Mouse (Mus musculus) heart, embryonic 14.5 days (tissue): Measurements from ENCODE around the gene Slc9a8. TPM values are rescaled to one million over a fixed set of nuclear protein-coding genes. Genes with fewer than 3 reads are reported as not detected.
A peak's percentile ranks its signal among the peaks of the same experiment; 100 is the strongest.

Experiments used
- ATAC-seq: fragments of 200-750 bp; cut with Nextera tagmentation; 2 replicates; pipeline ENCODE4 v1.8.0; 2017; ENCODE audit warnings: low read depth, moderate TSS enrichment; ENCODE audit not compliant: insufficient number of reproducible peaks, insufficient read depth, low FRiP score
- H3K27ac ChIP-seq, 2 experiments: fragments of 200-500 bp in 1 of 2; fragments of 300-500 bp in 1 of 2; sonication (generic) in 1 of 2; replicated peaks in 1 of 2; 2 replicates each; pipeline ENCODE4 v1.5.1; 2012 to 2014; ENCODE audit warnings: low read depth in 2 of 2, low read length in 2 of 2, control low read depth in 1 of 2, mild to moderate bottlenecking in 1 of 2, mixed read lengths in 1 of 2; ENCODE audit not compliant: control insufficient read depth in 1 of 2, insufficient read depth in 1 of 2
- H3K27me3 ChIP-seq: fragments of 300-500 bp; sonication (generic); 2 replicates; pipeline ENCODE4 v1.6.1; 2014; ENCODE audit warnings: mild to moderate bottlenecking, low read length, control low read depth; ENCODE audit not compliant: control insufficient read depth, insufficient read depth
- H3K36me3 ChIP-seq: fragments of 300-500 bp; sonication (generic); 2 replicates; pipeline ENCODE4 v1.6.1; 2014; ENCODE audit warnings: mild to moderate bottlenecking, control low read depth, low read length, mixed read lengths; ENCODE audit not compliant: control insufficient read depth, insufficient read depth
- H3K4me1 ChIP-seq, 2 experiments: fragments of 200-500 bp in 1 of 2; fragments of 300-500 bp in 1 of 2; sonication (generic) in 1 of 2; 2 replicates each; pipeline ENCODE4 v1.6.1; 2012 to 2014; ENCODE audit warnings: low read length in 2 of 2, control low read depth in 1 of 2, mixed read lengths in 1 of 2; ENCODE audit not compliant: control insufficient read depth in 2 of 2, insufficient read depth in 2 of 2
- H3K4me2 ChIP-seq: fragments of 300-500 bp; sonication (generic); 2 replicates; pipeline ENCODE4 v1.6.1; 2014; ENCODE audit warnings: mild to moderate bottlenecking, low read length
- H3K4me3 ChIP-seq, 2 experiments: fragments of 200-500 bp in 1 of 2; fragments of 300-500 bp in 1 of 2; sonication (generic) in 1 of 2; 2 replicates each; pipeline ENCODE4 v1.5.1; 2012 to 2014; ENCODE audit warnings: low read length in 2 of 2, mild to moderate bottlenecking in 2 of 2, control low read depth in 1 of 2, low read depth in 1 of 2, moderate library complexity in 1 of 2; ENCODE audit not compliant: control insufficient read depth in 1 of 2, insufficient read depth in 1 of 2
- H3K9ac ChIP-seq: fragments of 300-500 bp; sonication (generic); 2 replicates; pipeline ENCODE4 v1.6.1; 2014; ENCODE audit warnings: mild to moderate bottlenecking, low read length
- H3K9me3 ChIP-seq: fragments of 300-500 bp; sonication (generic); 2 replicates; pipeline ENCODE4 v1.6.1; 2016; ENCODE audit warnings: low read length, control low read depth; ENCODE audit not compliant: control insufficient read depth
- WGBS: fragments of 180-500 bp; shearing (Covaris S2); extraction: QIAGEN DNeasy Blood & Tissue Kit; methylation state at CpG from one replicate; pipeline ENCODE4 v1.1.7; 2014; 5-methylcytosine and 5-hydroxymethylcytosine counted together
- polyA plus RNA-seq: library from polyadenylated mRNA; unstranded; fragments of >200 nt; fragmentation: Nextera tagmentation; extraction: Ambion mirVana; gene quantifications from 2 replicates; pipeline ENCODE4 v1.2.1, GENCODE M21; 2014

The Slc9a8 gene
- 19.3 and 21.1 TPM in 2 replicates for polyA plus RNA-seq

DNA sequence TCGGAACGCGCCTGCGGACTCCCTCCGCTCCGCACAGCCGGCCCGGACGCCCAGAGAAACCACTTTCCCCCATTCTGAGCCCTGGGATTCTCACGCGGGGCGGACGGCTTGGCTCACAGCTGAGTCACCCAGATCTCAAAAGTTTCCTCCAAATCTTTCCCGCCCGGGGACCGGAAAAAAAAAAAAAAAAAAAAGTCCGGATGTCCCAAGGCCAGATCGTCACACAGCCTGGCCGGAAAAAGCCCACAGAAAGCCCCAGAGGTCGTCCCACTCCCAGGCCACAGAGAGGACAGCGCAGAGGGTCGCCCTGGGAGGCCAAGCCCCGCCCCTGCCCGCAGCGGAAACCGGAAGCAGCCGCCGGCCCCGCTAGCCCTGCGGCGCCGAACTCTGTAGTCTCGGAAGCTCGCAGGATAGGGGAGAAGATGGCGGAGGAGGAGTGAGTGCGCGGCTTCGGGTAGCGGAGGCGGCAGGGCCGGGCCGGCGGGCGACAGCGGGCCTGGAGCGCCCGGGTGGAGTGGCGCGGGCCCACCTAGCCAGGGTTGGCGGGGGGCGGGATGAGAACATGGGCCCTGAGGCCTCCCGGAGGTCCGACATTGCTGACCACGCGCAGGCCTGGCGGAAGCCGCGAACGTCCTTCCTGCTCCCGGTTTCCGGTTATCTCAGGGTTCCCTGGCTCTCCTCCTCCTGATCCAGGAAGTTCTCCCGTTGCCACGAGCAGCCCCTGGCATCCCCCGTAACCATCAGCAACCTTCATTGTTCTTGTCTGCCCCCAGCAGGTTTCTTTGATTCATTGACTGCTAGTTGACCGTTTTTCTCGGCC is at the start of gene Slc9a8:
Gene Slc9a8 (plus strand): TSS at position 383 of the 820 bp plus-strand sequence.
- Histone ChIP-seq H3K27me3 (no peaks in the 10 kb centered on the region), H3K36me3 (peaks cover 29% of the 10 kb centered on the region), H3K4me3 (peak within 1 kb of the TSS; percentile 93 to 97), H3K9me3 (no peaks in the 10 kb centered on the region; the same call in 1 of the 2 replicates), H3K27ac (peak within 1 kb of the TSS; percentile 96 to 97), H3K4me1 (peaks cover 4 to 14% of the 10 kb centered on the region in 2 experiments), H3K9ac (peak within 1 kb of the TSS; percentile 96), H3K4me2 (peak within 1 kb of the TSS; percentile 88)
- peak; percentile 97 for ATAC-seq
- under 1% methylated on average over 56 of the region's 66 CpGs for WGBS

DNA sequence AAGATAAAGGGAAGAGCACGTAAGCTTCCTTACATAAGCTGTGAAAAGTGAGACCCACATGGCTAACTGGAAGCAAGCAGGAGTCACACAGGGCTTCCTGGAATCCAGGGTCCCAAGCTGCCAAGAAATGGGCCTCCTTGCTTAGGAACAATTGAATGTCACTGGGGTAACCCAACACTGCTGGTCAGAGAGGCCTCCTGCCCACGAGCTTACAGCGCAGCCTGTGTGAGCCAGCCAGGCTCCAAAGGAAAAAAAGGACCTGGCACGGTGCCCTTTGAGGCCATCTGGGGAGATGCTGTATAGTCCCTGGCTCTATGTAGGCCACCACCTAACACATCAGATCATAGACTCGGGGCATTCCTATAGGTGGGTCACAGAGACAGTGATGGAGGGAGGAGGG is 48.2 kb upstream of the Slc9a8 start:
- Histone ChIP-seq H3K9ac (no peak overlapping the region), H3K27me3 (no peaks in the 10 kb centered on the region), H3K4me1 (peaks cover 9 to 23% of the 10 kb centered on the region in 2 experiments; a peak in 3 of 4 replicates), H3K27ac (peak overlapping the region in 1 of 2 experiments; percentile 47; a peak in 2 of 4 replicates), H3K4me2 (no peak overlapping the region), H3K9me3 (no peaks in the 10 kb centered on the region), H3K4me3 (no peak overlapping the region), H3K36me3 (no peaks in the 10 kb centered on the region)
- whole genome bisulfite sequencing, result 48% methylated on average over 5 of the region's 5 CpGs
- peak; percentile 46; the same call in 1 of the 2 replicates for ATAC-seq

DNA sequence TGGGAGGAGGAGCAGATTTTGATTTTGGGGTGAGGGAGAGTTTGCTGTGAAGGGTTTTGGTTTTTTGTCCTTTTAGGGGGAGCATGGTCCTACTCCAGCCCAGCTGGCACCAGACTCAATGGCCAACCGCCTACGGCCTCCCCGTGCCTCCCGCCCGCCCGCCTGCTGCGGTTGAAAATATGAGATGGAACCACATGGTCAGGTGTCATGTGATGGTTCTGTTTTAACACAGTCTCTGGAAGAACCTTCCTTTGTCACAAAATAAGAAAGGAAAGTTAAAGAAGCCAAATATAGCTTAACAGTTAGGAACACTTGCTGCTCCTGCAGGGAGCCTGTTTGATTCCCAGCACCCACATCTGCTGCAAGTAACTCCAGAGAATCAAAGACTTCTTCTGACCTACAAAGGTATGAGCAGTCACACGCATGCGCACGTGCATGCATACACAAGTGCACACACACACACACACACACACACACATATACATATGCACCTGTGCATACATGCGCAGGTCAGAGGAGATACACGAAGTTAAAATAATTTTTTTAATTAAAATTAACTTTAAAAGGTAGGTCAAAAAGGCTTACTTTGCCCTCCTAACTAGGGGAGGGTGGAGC is 47.2 kb upstream of the Slc9a8 start:
- ATAC-seq, result no peak
- Histone ChIP-seq H3K27ac (no peak overlapping the region; a peak in 1 of 4 replicates), H3K4me1 (peaks cover 9 to 23% of the 10 kb centered on the region in 2 experiments; a peak in 3 of 4 replicates), H3K4me3 (no peak overlapping the region), H3K9me3 (no peaks in the 10 kb centered on the region), H3K4me2 (no peak overlapping the region), H3K36me3 (no peaks in the 10 kb centered on the region), H3K27me3 (no peaks in the 10 kb centered on the region), H3K9ac (no peak overlapping the region)
- WGBS, result 93% methylated on average over 12 of the region's 12 CpGs

DNA sequence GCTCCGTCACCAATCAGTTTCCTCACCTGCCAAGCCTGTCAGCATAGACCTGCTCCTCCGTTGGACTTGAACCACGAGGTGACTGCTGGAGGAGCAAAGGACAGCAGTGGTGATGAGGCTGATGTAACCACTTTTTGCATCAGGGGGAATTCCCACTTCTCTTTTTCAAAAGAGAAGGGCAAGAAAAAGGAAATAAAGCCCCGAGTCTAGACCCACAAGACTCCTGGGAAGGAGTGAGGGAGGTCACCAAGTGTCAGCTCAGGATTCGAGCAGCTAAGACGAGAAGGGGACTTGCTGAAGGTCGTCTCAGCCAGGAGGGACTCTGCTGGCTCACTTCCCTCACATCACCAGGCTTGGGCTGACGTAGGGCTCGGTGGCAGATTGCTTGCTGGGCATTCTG is 46.4 kb upstream of the Slc9a8 start:
- Histone ChIP-seq H3K4me3 (no peak overlapping the region), H3K9me3 (no peaks in the 10 kb centered on the region), H3K4me2 (no peak overlapping the region), H3K4me1 (peaks cover 9 to 23% of the 10 kb centered on the region in 2 experiments; a peak in 3 of 4 replicates), H3K9ac (no peak overlapping the region), H3K27me3 (no peaks in the 10 kb centered on the region), H3K36me3 (no peaks in the 10 kb centered on the region), H3K27ac (peak overlapping the region in 1 of 2 experiments; percentile 82; a peak in 3 of 4 replicates)
- no peak for ATAC-seq
- WGBS, result 81% methylated on average over 9 of the region's 9 CpGs

DNA sequence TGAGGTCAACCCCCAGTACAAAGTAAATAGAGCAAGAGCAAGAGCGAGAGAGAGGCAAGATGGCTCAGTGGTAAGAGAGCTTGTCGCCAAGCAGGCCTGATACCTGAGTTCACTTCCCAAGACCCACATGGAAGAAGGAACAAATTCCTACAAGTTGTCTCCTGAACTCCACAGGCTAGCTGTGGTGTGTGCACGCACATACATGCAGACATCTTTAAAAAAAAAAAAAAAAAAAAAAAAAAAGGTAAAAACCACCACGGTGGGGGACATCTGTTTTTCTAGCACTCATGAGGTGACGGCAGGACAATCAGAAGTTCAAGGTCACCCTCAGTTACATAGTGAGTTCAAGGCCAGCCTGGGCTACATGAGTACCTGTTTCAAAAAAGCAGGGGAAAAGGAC is 45.8 kb upstream of the Slc9a8 start:
- no peaks in the 10 kb centered on the region for H3K9me3 ChIP-seq
- H3K27ac ChIP-seq, result peak overlapping the region; percentile 82 to 87
- H3K9ac ChIP-seq, result 0 out of 2 replicates have a peak overlapping the region, but pooled peaks have one; percentile 16
- peak overlapping the region; percentile 44 for H3K4me2 ChIP-seq
- H3K27me3 ChIP-seq, result no peaks in the 10 kb centered on the region
- WGBS, result 91% methylated on average over 5 of the region's 5 CpGs
- no peak overlapping the region for H3K4me3 ChIP-seq
- H3K36me3 ChIP-seq, result no peaks in the 10 kb centered on the region
- H3K4me1 ChIP-seq, result peaks cover 10 to 27% of the 10 kb centered on the region in 2 experiments; a peak in 3 of 4 replicates
- ATAC-seq, result no peak

DNA sequence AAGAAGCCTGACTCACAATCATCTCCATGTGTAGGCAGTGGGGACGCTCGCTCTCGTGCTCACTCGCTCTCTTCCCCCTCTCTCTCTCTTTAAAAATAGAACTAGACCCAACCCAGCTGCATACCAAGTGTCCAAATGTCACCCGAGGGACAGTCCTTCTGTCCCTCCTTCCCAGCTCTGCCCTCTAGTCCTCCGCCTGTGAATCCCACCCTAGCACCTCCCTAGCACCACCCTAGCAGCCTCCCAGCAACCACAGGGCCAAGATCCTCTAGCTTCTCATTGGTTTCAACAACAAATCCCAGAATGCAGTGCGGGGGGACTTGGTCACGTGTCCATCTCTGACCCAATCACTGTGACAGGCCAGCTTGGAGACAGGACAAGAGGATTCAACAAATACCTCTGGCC is 45.4 kb upstream of the Slc9a8 start:
- H3K27me3 ChIP-seq, result no peaks in the 10 kb centered on the region
- H3K9ac ChIP-seq, result 0 out of 2 replicates have a peak overlapping the region, but pooled peaks have one; percentile 16
- ATAC-seq, result peak; percentile 52; the same call in 1 of the 2 replicates
- peak overlapping the region; percentile 82 to 87 for H3K27ac ChIP-seq
- H3K4me1 ChIP-seq, result peaks cover 11 to 27% of the 10 kb centered on the region in 2 experiments; a peak in 3 of 4 replicates
- peak overlapping the region in 1 of 2 experiments; percentile 14; a peak in 1 of 4 replicates for H3K4me3 ChIP-seq
- 38% methylated on average over 8 of the region's 8 CpGs for WGBS
- no peaks in the 10 kb centered on the region for H3K36me3 ChIP-seq
- H3K9me3 ChIP-seq, result no peaks in the 10 kb centered on the region
- peak overlapping the region; percentile 44 for H3K4me2 ChIP-seq

DNA sequence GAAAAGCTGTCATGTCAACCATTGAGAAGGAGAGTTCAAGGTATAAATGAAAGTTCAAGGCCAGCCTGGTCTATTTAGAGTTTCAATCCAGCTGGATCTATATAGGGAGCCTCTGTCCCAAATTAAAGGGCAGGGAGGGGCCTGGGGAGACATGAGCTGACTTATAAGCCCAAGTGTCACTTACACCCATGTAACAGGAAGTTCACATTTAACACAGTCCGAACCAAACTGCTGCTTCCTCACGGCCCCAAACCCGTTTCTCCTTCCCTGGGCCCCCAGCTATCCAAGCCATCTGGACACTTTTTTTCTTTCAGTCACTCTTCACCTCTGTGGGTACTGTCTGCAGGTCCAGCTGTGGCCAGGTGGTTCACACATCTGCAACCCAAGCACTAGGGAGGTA is 43.8 kb upstream of the Slc9a8 start:
- H3K4me3 ChIP-seq, result no peak overlapping the region
- no peak for ATAC-seq
- no peak overlapping the region for H3K27ac ChIP-seq
- H3K9ac ChIP-seq, result no peak overlapping the region
- no peaks in the 10 kb centered on the region for H3K36me3 ChIP-seq
- WGBS, result 53% methylated on average over 3 of the region's 3 CpGs
- H3K4me1 ChIP-seq, result peaks cover 11 to 27% of the 10 kb centered on the region in 2 experiments; a peak in 3 of 4 replicates
- no peaks in the 10 kb centered on the region for H3K9me3 ChIP-seq
- H3K27me3 ChIP-seq, result no peaks in the 10 kb centered on the region
- no peak overlapping the region for H3K4me2 ChIP-seq
